Mouse (Mus musculus): ENCODE measurements around the gene Itga4.

DNA sequence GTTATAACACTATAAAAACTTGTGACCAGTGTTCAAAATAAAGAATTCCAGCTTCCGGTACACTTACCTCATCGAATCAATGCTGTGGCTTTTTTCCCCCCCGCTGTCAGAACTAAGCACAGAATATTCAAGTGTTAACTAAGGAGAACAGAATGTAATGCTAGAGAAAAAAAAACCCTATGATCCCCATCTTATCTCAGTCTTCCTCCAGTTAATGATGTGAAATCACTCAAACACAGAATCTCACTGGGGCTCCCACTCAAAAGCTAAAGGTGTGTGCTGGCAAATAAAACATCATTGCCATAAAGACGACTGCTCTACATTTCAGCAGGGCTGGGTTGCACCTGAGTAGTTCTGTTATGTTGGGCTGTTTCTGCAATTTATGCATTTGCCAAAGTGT, 16.6 kb downstream of the Itga4 start:
- TF ChIP-seq CTCF (IDR thresholded peaks at IDR 0.05; ENCODE audit: low read depth) (no peak), EP300 (IDR thresholded peaks at IDR 0.05; ENCODE audit: low read depth) (peak; percentile 49)

All from liver, embryonic 14.5 days (tissue).